Mouse (Mus musculus) gastrocnemius, postnatal 10 days (tissue): Measurements from ENCODE around the gene Lancl3. TPM values are rescaled to one million over a fixed set of nuclear protein-coding genes. Genes with fewer than 3 reads are reported as not detected.
A peak's percentile ranks its signal among the peaks of the same experiment; 100 is the strongest.
"Not testable (repeated sequence)": the region's sequence is repeated elsewhere in the genome, so short reads cannot be mapped to it uniquely, and the experiment has no call there.

Experiments
- DNase-seq: peaks from one replicate; pipeline ENCODE4 v3.0.0; 2021; ENCODE audit warnings: mixed read lengths
- total RNA-seq, 2 experiments: library from RNA; stranded (reverse); gene quantifications; 2 replicates each; pipeline ENCODE4 v1.2.3; 2021

Gene Lancl3
- total RNA-seq, 2 experiments from 2014 or later = 0.11 to 0.26 TPM

DNA sequence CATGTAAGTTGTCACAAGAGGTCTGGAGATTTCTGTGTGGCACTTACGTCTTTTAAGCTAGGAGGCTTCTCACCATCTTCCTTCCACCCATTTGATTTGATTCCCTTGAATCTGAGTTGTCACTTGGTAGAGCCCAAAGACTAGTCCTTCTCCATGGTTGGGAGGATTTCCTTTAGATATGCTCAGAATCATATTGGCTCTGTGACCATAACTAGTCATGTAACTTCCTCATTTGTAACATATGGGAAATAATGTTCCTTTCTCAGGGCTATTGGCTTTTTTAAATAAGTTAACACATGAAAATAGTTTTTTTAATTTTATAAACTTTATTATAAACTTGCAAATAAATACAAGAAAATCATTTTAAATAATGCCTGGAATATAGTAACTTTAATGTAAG, 59.6 kb downstream of the Lancl3 start:
- DNase-seq = no peak

DNA sequence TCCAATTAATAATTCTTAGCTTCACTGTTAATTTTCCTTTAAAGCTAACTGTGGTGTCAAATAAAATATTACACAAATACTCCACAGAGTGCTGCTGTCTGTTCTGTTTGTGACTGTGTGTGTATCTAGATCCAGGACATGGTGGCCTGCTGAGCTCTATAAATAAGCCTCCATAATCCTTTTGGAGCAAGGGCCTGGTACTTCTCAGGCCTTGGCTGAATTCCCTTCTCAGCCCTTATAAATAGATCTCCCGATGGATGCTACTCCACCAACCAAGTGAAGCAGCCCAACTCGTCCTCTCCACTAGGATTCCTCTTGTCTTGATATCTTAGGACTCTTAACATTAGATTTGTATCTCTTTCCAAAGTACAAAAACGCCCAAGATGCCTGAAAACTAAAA, 71.4 kb downstream of the Lancl3 start:
- no peak for DNase-seq

DNA sequence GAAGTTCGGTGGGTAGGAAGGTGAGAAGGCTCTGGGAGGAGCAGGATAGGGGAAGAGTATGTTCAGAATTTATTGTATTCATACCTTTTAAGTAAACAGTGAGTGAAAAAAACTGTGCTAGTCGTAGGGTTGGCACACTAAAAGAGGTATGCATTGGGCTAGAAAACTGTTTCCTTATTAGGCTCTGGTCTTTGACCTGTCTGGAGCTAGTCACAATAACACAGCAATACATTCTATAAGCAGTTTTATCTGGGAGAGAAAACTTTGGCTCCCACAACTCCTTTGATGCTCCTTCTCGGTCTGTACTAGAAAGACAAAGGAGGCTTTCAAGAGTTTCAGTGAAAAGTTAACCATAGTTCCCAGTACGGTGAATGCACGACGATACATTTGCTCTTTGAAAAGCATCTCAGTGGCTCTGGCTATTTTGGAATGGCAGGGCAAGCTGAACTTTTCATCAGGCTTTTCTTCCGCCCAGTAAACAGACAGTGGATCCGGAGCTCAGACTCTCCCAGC, 72.3 kb downstream of the Lancl3 start:
- no peak for DNase-seq

DNA sequence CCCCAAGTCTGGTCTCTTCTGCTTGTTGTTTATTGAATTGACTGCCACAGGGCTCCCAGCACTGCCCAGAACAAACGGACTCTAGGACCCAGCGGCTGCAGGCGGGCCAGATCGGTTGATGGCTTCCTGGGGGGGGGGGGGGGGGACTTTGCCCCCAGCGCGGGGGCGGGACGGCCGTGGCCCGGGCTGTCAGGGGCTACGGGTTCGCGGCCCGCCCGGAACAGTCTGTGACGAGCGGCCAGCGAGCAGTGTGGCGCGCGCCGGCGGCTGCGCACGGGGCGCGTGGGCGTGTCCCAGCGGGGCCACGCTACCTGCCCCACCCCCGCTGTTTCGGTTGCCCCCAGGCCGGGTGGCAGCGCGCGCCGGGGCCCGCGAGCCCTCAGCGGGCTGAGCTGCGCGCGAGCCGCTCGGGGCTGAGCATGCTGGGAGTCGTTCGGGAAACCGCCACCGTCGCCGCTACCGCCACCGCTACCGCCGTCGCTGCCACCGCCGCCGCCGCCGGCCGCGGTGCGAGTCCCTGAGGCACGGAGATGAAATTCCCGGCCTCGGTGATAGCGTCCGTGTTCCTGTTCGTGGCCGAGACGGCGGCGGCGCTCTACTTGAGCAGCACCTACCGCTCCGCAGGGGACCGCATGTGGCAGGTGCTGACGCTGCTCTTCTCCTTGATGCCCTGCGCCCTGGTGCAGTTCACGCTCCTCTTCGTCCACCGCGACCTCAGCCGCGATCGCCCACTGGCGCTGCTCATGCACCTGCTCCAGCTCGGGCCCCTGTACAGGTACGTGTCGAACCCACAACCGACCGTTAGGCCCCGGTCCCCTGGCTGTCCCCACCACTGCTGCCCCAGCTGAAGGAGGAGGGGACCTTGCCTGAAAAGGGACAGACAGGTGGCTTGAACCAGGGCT, 73.0 kb downstream of the Lancl3 start, which contains the start of gene Xk:
Gene Xk (plus strand): TSS at position 297 of the 902 bp plus-strand sequence.
- peak; percentile 46 for DNase-seq

DNA sequence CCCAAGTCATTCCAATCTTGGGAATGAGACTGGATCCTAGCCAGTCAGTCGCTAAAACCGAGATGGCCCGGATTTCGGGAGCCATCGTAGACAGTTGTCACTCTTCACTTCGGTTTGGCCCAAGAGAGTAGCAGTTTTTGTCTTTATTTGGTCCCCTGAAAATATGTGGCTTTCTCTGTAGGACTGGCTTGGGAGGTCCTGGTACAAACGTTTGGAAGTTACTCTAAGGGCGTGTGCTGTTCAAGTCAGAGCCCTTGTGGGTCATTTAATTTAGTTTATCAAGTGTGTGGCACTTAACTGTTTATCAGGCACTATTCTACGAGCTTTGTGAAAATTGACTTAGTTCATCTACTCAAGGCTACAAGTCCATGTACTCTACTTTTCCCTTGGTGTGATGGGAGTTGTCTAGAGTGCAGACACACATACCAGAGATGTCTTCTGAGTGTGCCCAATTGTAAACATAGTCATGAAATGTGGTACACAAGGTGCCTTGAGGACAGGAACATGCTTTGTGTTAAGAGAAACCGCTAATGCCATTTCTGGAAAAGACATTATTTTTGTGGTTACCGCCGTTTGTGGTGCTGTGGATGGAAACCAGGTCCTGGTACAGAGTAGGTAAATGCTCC, 73.8 kb downstream of the Lancl3 start:
- DNase-seq = no peak

DNA sequence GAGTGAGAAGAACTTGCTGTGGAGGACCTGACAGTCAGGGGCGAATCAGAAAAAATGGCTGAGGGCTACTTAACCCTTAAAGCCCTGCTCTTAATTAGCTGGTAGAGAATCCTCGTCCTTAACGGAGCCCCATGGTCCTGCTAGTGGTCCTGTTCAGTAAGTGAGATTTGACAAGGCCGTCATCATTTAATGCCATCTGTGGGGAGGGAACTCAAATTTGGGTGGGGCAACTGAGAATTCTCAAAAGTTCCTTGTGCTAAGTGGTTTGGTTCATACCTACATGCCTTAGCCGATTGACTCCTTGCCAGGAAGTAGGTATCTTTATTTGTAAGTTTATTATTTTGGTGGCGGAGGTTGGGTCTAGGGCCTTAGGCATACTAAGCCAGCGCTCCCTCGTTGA, 74.6 kb downstream of the Lancl3 start:
- DNase-seq = no peak

DNA sequence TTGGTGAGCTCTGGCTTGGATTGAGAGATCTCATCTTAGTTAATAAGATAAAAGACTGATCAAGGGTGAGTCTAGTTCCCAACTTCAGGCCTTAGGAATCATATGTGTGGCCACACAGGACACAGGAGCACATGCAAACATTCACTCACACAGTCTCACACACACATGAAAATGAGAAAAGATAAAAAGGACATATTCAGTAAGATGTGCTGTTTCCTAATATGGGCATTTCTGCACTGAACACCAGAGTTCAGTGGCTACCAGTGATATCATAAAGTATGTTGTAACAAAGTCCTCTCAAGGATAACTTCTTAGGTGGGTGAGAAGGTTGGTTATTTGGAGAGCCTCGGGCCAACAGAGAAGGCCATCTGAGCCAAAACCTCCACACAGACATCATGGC, 83.8 kb downstream of the Lancl3 start, which contains the start of gene H2al1m:
Gene H2al1m (plus strand): TSS at position 301 of the 400 bp plus-strand sequence.
- not testable (repeated sequence) for DNase-seq

DNA sequence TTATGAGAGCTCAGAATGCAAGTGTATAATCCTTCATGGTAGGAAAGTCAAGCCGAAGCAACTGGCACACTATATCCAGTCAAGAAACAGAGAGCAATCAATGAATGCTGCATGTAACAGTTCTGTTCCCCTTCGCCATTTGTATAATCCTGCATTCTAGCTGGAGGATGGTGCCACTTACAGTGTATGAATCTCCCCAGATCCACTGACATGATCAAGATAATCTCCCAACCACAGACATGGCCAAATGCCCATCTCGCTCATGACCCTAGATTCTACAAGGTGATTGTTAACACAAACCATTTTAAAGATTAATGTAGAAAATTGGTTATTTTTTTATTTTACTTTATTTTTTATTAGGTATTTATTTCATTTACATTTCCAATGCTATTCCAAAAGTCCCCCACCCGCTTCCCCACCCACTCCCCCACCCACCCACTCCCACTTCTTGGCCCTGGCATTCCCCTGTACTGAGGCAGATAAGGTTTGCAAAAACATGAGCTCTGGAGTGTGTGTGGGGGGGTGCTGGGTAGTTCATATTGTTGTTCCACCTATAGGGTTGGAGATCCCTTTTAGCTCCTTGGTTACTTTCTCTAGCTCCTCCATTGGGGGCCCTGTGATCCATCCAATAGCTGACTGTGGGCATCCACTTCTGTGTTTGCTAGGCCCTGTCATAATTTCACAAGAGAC, 93.6 kb downstream of the Lancl3 start:
- not testable (repeated sequence) for DNase-seq

DNA sequence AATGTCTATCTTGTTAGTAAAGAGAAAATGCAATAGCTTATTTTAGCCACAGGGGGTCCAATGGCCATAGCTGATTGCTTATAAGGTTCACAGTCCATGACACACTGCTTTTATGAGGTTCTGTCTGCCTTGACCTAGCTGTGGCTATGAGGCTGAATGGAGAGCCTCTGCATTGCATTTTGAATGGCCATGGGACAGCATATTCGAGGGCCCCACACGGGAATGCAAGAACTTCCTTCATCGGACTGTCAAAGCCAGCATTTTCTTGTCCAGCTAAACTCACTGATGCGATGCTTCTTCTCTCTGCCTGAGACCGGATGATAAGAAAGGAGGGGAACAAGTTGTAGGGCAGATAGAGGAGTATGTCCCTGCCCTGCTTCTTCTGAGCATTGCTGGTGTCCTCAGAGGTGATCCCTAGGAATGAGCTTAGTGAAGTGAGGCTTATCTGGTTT, 98.7 kb downstream of the Lancl3 start:
- no peak for DNase-seq

DNA sequence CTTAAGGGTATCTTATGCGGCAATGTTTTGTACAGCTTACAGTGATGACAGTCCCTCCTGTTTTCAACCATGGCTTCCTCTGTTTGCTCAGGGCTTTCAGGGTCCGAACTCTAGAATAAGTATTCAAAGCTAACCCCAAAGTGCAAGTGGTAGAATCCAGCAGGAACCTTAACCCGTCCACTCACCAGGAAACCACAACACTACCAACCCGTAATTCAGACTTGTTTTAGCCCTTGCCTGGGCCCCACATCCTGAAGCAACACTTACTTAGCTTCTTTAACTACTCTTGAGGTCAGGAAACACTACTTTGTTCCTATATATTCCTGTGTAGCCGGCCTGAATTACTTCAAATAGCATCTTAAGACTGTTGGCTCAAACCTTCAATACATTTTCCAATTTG, 103.1 kb downstream of the Lancl3 start:
- DNase-seq = no peak

DNA sequence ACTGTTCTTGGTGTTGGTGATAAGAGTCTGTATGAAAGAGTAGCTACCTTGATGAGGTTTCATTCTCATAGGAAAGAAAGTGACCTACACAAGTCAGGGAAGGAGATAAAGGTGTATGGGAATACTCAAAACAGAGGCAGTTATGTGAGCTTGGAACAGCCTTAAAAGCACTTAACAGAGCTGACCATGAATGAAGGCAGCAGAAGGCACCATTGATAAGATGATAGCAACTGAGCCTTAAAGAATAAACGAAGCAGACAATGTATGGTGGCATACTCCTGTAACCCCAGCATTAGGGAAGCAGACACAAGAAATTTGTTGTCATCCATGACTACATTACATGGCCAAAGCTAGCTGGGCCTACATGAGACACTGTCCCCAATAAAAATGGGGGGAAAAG, 103.8 kb downstream of the Lancl3 start:
- DNase-seq = no peak

DNA sequence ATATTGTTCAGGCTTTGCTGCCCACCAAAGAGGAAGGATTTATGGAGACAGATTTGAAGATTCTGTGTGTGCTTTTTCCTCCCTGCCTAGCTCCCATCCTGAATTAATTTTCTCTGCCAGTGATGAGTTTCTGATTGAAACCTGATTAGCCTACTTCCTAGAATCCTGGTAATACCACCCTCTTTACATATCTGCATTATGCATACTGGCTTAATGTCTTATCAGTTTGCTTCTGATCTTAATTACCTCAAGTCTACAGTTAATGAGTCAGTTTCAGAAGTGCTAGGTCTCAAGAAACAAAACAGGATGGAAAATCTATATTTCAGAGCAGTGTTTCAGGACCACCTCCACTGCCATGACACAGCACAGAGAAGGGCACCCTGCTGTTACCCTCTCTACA, 116.8 kb downstream of the Lancl3 start:
- not testable (repeated sequence) for DNase-seq

Other genes starting within 250 kb of the Lancl3 start
- gene Fthl17b, start 236.9 kb upstream of the Lancl3 start, total RNA-seq = not detected
- gene Fthl17c, start 223.3 kb upstream of the Lancl3 start, total RNA-seq = not detected
- not detected for gene Fthl17d, start 213.1 kb upstream of the Lancl3 start, total RNA-seq
- gene Fthl17e, start 166.4 kb upstream of the Lancl3 start, total RNA-seq = not detected
- gene Fthl17f, start 136.9 kb upstream of the Lancl3 start, total RNA-seq = not detected
- not detected for gene 4930402K13Rik, start 95.3 kb upstream of the Lancl3 start, total RNA-seq
- gene Gm14862, start 57.0 kb downstream of the Lancl3 start, total RNA-seq = not detected
- gene Xk, start 72.9 kb downstream of the Lancl3 start, total RNA-seq = 1 to 10 TPM; 3.1 to 3.4 TPM
- gene H2al1m, start 83.9 kb downstream of the Lancl3 start, total RNA-seq = not detected
- gene H2al1k, start 150.7 kb downstream of the Lancl3 start, total RNA-seq = not detected